Mouse (Mus musculus) liver, postnatal 0 days (tissue): ENCODE results near the gene Clpb. TPM values are rescaled to one million over a fixed set of nuclear protein-coding genes. Genes with fewer than 3 reads are reported as not detected.

Experiments
- ATAC-seq: fragments of 200-750 bp; cut with Nextera tagmentation; 2 replicates; pipeline ENCODE4 v1.8.0; 2017; ENCODE audit warnings: mild to moderate bottlenecking, moderate library complexity
- DNase-seq: peaks from one replicate; pipeline ENCODE4 v3.0.0-alpha.2; 2016
- H3K27ac ChIP-seq: fragments of 300-500 bp; sonication (generic); 2 replicates; pipeline ENCODE4 v1.5.1; 2014; ENCODE audit warnings: antibody characterized with exemption, moderate library complexity, mild to moderate bottlenecking, low read depth
- H3K27me3 ChIP-seq: fragments of 300-500 bp; sonication (generic); 2 replicates; pipeline ENCODE4 v1.6.1; 2014; ENCODE audit warnings: low read length, control low read depth, mixed read lengths; ENCODE audit not compliant: insufficient read depth
- H3K36me3 ChIP-seq: fragments of 300-500 bp; sonication (generic); replicated peaks from 2 replicates; pipeline ENCODE4 v1.6.1; 2014; ENCODE audit warnings: mild to moderate bottlenecking, control low read depth, low read length, moderate library complexity, mixed read lengths; ENCODE audit not compliant: insufficient read depth
- H3K4me1 ChIP-seq: fragments of 300-500 bp; sonication (generic); 2 replicates; pipeline ENCODE4 v1.6.1; 2014; ENCODE audit warnings: antibody characterized with exemption, mild to moderate bottlenecking, control low read depth; ENCODE audit not compliant: insufficient read depth
- H3K4me2 ChIP-seq: fragments of 300-500 bp; sonication (generic); 2 replicates; pipeline ENCODE4 v1.6.1; 2014; ENCODE audit warnings: low read depth, mild to moderate bottlenecking, low read length, moderate library complexity, mixed read lengths
- H3K4me3 ChIP-seq: fragments of 300-500 bp; sonication (generic); 2 replicates; pipeline ENCODE4 v1.5.1; 2014; ENCODE audit warnings: low read depth, low read length
- H3K9ac ChIP-seq: fragments of 300-500 bp; sonication (generic); replicated peaks from 2 replicates; pipeline ENCODE4 v1.6.1; 2014; ENCODE audit warnings: mild to moderate bottlenecking, moderate library complexity
- H3K9me3 ChIP-seq: fragments of 300-500 bp; sonication (generic); 2 replicates; pipeline ENCODE4 v1.6.1; 2016; ENCODE audit warnings: mild to moderate bottlenecking, control low read depth, low read length, mixed read lengths
- CTCF ChIP-seq: sonication (generic); IDR thresholded peaks from 2 replicates; pipeline ENCODE4 v1.5.1; 2016; ENCODE audit warnings: antibody characterized with exemption, low read depth
- EP300 ChIP-seq: IDR thresholded peaks from 2 replicates; pipeline ENCODE4 v1.6.1; 2016; ENCODE audit warnings: antibody characterized with exemption, low read depth, mild to moderate bottlenecking
- WGBS: fragments of 180-500 bp; shearing (Covaris S2); extraction: QIAGEN DNeasy Blood & Tissue Kit; methylation state at CpG from one replicate; pipeline ENCODE4 v1.1.7; 2014; ENCODE audit not compliant: insufficient replicate concordance; 5-methylcytosine and 5-hydroxymethylcytosine counted together
- polyA plus RNA-seq: library from polyadenylated mRNA; unstranded; fragments of >200 nt; fragmentation: Nextera tagmentation; extraction: Ambion mirVana; gene quantifications from 2 replicates; pipeline ENCODE4 v1.2.1, GENCODE M21; 2015

The Clpb gene
- polyA plus RNA-seq, 1 experiment from 2014 or later = 16.3 TPM

- H3K4me3 ChIP-seq = no peak overlapping the region
- TF ChIP-seq CTCF (no peak), EP300 (no peak)
- 88% methylated on average over 3 of the region's 3 CpGs for WGBS
- no peak for ATAC-seq
- H3K9me3 ChIP-seq = no peaks in the 10 kb centered on the region
- no peak overlapping the region for H3K27ac ChIP-seq
- no peaks in the 10 kb centered on the region for H3K36me3 ChIP-seq
- DNase-seq = no peak
- no peak overlapping the region for H3K9ac ChIP-seq
- H3K4me2 ChIP-seq = no peak overlapping the region
- no peaks in the 10 kb centered on the region for H3K27me3 ChIP-seq
- H3K4me1 ChIP-seq = no peaks in the 10 kb centered on the region
Observed at GRCm38 (mm10) chr7:101709586-101709985, 46.2 kb downstream of the Clpb start.

DNA sequence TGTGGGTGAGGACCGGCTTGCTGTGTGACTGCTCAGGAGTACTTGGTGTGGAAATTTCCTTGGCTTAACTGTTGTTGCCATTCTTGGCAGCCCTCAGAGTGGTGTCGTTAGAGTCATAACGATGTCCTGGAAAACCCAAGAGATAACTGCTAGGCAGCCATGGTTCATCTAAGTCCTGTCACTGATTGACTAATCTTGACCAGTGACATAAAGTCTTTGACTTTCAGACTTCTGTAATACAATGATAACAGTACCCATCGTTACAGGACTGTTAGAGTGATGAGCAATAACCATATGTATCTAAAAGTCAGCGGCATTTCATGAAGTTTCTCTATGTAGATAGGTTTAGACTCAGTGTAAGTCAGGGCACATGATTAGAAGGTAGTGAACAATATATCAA is 46.8 kb downstream of the Clpb start:
- 59% methylated on average over 5 of the region's 5 CpGs for WGBS
- no peak for DNase-seq
- Histone ChIP-seq H3K36me3 (no peaks in the 10 kb centered on the region), H3K4me1 (no peaks in the 10 kb centered on the region), H3K4me3 (no peak overlapping the region), H3K4me2 (no peak overlapping the region), H3K27ac (no peak overlapping the region), H3K9ac (no peak overlapping the region), H3K27me3 (no peaks in the 10 kb centered on the region), H3K9me3 (no peaks in the 10 kb centered on the region)
- 0 out of 2 replicates have a peak, but pooled peaks have one; percentile 18 for TF ChIP-seq EP300
- TF ChIP-seq CTCF = no peak
- no peak for ATAC-seq

GRCm38 (mm10) chr7:101713828-101714400 is 50.5 kb downstream of the Clpb start:
- Histone ChIP-seq H3K9me3 (no peaks in the 10 kb centered on the region), H3K4me3 (no peak overlapping the region), H3K27ac (no peak overlapping the region), H3K9ac (no peak overlapping the region), H3K4me1 (no peaks in the 10 kb centered on the region), H3K36me3 (no peaks in the 10 kb centered on the region), H3K27me3 (no peaks in the 10 kb centered on the region), H3K4me2 (no peak overlapping the region)
- WGBS = 83% methylated on average over 9 of the region's 9 CpGs
- DNase-seq (no peak), ATAC-seq (no peak)
- no peak for TF ChIP-seq EP300
- TF ChIP-seq CTCF = no peak

DNA sequence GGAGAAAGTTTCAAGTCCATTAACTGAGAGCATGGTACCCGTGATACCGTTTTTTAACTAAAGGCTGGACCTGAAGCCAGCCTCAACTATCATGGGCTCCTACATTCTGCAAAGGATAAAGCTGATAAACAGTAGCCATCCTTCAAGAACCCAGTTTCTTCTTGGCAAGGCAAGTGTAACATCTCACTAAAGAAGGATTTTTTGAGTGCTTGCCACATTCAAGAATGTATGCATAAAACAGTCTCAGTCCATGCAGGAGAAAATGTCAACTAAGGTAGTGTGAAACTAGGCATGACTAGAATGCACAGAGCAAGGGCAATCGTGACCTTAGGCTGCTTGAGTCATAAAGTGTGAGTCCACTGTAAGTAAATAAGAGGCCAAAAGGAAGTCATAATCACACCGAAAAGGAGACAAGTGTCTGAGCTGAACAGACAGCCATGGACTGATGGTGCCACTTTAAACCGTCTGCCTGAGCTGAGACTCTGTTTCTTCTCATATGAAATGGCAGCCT is 51.7 kb downstream of the Clpb start:
- TF ChIP-seq EP300 = no peak
- TF ChIP-seq CTCF = no peak
- DNase-seq = no peak
- Histone ChIP-seq H3K9me3 (no peaks in the 10 kb centered on the region), H3K36me3 (no peaks in the 10 kb centered on the region), H3K4me1 (no peaks in the 10 kb centered on the region), H3K9ac (no peak overlapping the region), H3K27me3 (no peaks in the 10 kb centered on the region), H3K4me3 (no peak overlapping the region), H3K4me2 (no peak overlapping the region), H3K27ac (no peak overlapping the region)
- 73% methylated on average over 5 of the region's 5 CpGs for WGBS
- no peak for ATAC-seq

GRCm38 (mm10) chr7:101720356-101720755 is 56.9 kb downstream of the Clpb start:
- H3K4me2 ChIP-seq = no peak overlapping the region
- no peaks in the 10 kb centered on the region for H3K9me3 ChIP-seq
- no peaks in the 10 kb centered on the region for H3K27me3 ChIP-seq
- H3K9ac ChIP-seq = no peak overlapping the region
- TF ChIP-seq CTCF (no peak), EP300 (no peak)
- no peaks in the 10 kb centered on the region for H3K36me3 ChIP-seq
- no peaks in the 10 kb centered on the region for H3K4me1 ChIP-seq
- WGBS = 77% methylated on average over 3 of the region's 3 CpGs
- H3K4me3 ChIP-seq = no peak overlapping the region
- H3K27ac ChIP-seq = no peak overlapping the region
- no peak for ATAC-seq
- DNase-seq = no peak

- no peak for DNase-seq
- ATAC-seq = no peak
- 76% methylated on average over 4 of the region's 4 CpGs for WGBS
- Histone ChIP-seq H3K4me3 (no peak overlapping the region), H3K9ac (no peak overlapping the region), H3K4me2 (no peak overlapping the region), H3K9me3 (no peaks in the 10 kb centered on the region), H3K27me3 (no peaks in the 10 kb centered on the region), H3K27ac (no peak overlapping the region), H3K4me1 (no peaks in the 10 kb centered on the region), H3K36me3 (no peaks in the 10 kb centered on the region)
- TF ChIP-seq CTCF (peak; percentile 58), EP300 (no peak)
Observed at GRCm38 (mm10) chr7:101725081-101725480, 61.6 kb downstream of the Clpb start.

DNA sequence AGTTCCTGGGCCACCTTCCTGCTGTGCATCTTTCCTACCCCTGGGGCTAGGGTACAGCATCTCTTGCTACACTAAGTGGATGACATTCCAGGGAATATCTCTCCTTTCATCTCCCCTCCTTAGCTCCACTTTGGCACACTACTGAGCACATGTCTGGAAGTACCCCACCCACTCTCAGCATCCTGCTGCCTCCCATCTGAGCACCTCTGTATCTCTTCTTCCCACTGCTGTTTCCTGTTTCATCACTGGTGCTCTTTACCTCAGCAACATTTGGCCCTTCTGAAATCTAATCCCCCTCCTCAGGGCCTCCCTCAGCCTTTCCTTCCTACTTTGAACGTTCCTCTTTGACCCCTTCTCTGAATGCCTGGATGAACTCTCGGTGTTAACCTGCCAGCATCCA is 63.5 kb downstream of the Clpb start:
- no peaks in the 10 kb centered on the region for H3K4me1 ChIP-seq
- no peaks in the 10 kb centered on the region for H3K9me3 ChIP-seq
- no peak overlapping the region for H3K27ac ChIP-seq
- ATAC-seq (no peak), DNase-seq (no peak)
- H3K4me3 ChIP-seq = no peak overlapping the region
- H3K9ac ChIP-seq = no peak overlapping the region
- no peaks in the 10 kb centered on the region for H3K27me3 ChIP-seq
- 62% methylated on average over 2 of the region's 2 CpGs for WGBS
- TF ChIP-seq CTCF (no peak), EP300 (no peak)
- no peak overlapping the region for H3K4me2 ChIP-seq
- H3K36me3 ChIP-seq = no peaks in the 10 kb centered on the region
